Mouse (Mus musculus) embryonic stem cell, embryonic (primary cell): ENCODE results near the gene Ttc12.

Experiments
- CTCF ChIA-PET, 4 experiments: fragments of 300-600 bp in 2 of 4; fragments of 350-600 bp in 2 of 4; sonication (Branson Sonifier 250); formaldehyde crosslinking; loops; one replicate each; lab custom pipeline; 2022; ENCODE audit warnings: inconsistent platforms in 2 of 4; lab: Charles Lee
- POLR2A ChIA-PET, 4 experiments: fragments of 300-600 bp in 2 of 4; fragments of 350-600 bp in 2 of 4; sonication (Branson Sonifier 250); formaldehyde crosslinking; loops; one replicate each; lab custom pipeline; 2022; ENCODE audit warnings: antibody characterized with exemption in 4 of 4, inconsistent platforms in 1 of 4; lab: Charles Lee

Gene Ttc12

GRCm38 (mm10) chr9:49456136-49456535 is 29.9 kb downstream of the Ttc12 start:
- ChIA-PET CTCF (no interaction called here), POLR2A (interaction anchor here in 1 of 4 experiments (0.9 kb wide), 1 partner anchor 27 kb away, joined by 3 read pairs; no protein-coding TSS in a partner anchor)

DNA sequence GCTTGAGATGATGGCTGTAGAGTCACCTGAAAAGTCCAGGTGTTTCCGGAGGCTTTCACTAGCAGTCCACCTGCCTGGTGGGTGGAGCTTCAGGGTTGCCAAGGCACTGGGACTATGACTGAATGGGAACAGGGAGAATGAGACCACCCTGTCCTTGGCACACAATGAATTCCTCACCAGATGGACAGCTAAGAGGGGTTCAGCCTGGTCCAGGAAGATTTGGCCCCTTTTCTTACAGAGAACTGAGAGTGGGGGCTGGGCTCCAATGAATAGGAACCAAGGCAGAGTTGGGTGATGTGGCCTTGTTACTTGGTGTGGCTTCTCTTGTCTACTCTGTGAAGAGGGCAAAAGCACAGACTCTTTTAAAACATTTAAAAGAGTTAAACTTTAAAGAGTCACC is 33.6 kb downstream of the Ttc12 start:
- POLR2A ChIA-PET = interaction anchor here in 1 of 4 experiments (2.1 kb wide), 1 partner anchor 10 kb away, joined by 11 read pairs; no protein-coding TSS in a partner anchor
- CTCF ChIA-PET = interaction anchor here in 2 of 4 experiments (1.0 to 2.7 kb wide), 2 partner anchors 13 to 33 kb away, joined by 3 to 8 read pairs; partner anchors contain the start of gene Ttc12 (in 1 of the 2)

DNA sequence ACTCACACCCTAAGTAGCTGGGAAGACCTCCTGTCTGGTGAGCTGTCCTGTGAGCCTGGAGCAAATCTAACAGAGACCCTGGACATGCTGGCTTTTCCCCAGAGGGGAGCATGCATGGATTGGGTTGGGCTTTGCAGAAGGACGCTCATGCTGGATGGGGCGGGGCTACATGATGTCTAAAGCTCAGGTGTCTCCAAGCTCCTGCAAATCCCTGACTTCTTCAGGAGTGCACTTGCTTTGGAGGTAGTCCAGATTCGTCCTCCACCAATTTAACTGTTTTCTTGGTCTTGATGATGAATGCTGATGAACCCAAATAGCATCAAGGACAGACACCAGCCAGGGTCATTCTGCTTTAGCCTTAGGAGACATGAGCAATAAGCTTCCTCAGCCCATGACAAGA is 35.5 kb downstream of the Ttc12 start:
- ChIA-PET CTCF (interaction anchor here in 1 of 4 experiments (0.5 to 0.6 kb wide), 2 partner anchors 370 to 999 kb away, joined by 3 to 4 read pairs; no protein-coding TSS in a partner anchor), POLR2A (interaction anchor here in 1 of 4 experiments (2.1 kb wide), 1 partner anchor 8 kb away, joined by 11 read pairs; no protein-coding TSS in a partner anchor)

DNA sequence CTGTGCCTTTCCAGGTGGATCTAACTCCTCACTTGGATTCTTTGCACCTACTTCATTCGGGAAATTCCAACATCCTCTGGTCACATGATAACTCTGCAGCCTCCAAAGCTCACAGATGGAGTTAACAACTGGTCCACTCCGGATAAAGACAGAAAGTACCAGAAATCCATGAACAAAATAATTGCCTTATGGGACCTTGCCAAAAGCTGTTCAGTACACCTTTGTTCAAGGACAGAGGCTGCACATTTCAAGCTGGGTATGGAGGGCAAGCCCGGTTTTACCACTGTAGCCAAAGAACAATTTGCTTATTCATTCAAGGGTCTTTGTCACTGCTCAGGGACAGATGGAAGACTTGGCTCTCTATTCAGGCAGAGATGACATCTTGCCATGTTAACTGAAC is 43.4 kb downstream of the Ttc12 start:
- ChIA-PET POLR2A (interaction anchor here in 1 of 4 experiments (2.4 kb wide), 1 partner anchor 9 kb away, joined by 11 read pairs; no protein-coding TSS in a partner anchor), CTCF (interaction anchor here in 1 of 4 experiments (0.6 to 0.8 kb wide), 2 partner anchors 13 to 481 kb away, joined by 3 read pairs; no protein-coding TSS in a partner anchor)

DNA sequence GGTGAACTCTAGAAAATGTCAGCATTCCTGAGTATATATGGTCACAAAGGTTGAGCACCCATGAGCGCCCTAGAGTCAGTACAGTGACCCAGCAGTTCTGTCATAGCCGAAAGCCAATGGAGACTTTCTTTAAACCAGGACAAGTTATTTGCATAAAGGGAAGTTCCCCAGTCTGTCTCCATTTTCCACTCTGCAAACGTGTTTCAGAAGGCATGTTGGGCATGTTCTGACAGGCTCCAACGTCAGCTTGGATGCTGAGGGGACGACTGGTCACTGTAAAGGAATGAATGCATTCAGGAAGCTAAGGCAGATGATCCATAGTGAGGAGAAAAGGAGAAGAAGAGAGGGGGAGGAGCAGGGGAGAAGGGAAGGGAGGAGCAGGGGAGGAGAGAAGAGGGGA is 58.5 kb downstream of the Ttc12 start:
- ChIA-PET POLR2A (interaction anchor here in 1 of 4 experiments (0.9 kb wide), 1 partner anchor 61 kb away, joined by 4 read pairs; no protein-coding TSS in a partner anchor), CTCF (no interaction called here)

DNA sequence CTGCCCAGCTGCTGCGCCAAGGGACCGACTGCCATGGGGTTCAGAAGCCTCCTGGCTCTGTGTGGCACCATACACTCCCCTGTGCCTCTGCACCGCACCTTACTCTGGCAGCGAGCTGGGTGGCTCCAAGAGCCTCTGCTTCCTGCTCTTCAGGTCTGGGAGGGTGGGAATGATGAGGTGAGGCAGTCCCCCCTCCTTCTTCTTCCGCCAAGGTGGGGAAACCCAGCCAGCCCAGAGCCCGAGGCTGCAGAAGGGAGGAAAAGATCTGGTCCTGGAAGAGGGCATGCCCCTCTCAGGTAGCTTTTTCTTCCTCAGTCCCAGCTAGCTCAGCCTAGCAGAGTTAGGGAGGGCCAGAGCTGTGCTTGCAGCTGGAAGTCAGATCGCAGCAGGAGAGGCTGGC is 59.1 kb downstream of the Ttc12 start, which contains the start of gene Ankk1:
TSS of gene Ankk1 (minus strand) at position 101 of the 400 bp plus-strand sequence.
- ChIA-PET POLR2A (interaction anchor here in 3 of 4 experiments (0.9 to 1.5 kb wide), 3 partner anchors 9 to 61 kb away, joined by 3 to 4 read pairs (median 3); no protein-coding TSS in a partner anchor), CTCF (interaction anchor here in 1 of 4 experiments (0.6 kb wide), 1 partner anchor 1325 kb away, joined by 3 read pairs; no protein-coding TSS in a partner anchor)

- ChIA-PET POLR2A (interaction anchor here in 2 of 4 experiments (0.6 to 1.5 kb wide), 2 partner anchors 59 to 202 kb away, joined by 3 read pairs; no protein-coding TSS in a partner anchor), CTCF (no interaction called here)
Measured at GRCm38 (mm10) chr9:49425585-49425984, 60.4 kb downstream of the Ttc12 start.

- ChIA-PET POLR2A (no interaction called here), CTCF (no interaction called here)
Measured at GRCm38 (mm10) chr9:49423866-49424265, 62.2 kb downstream of the Ttc12 start.

- CTCF ChIA-PET = no interaction called here
- POLR2A ChIA-PET = interaction anchor here in 1 of 4 experiments (0.9 kb wide), 1 partner anchor 65 kb away, joined by 3 read pairs; no protein-coding TSS in a partner anchor
Measured at GRCm38 (mm10) chr9:49410621-49411020, 75.4 kb downstream of the Ttc12 start.

GRCm38 (mm10) chr9:49407028-49407427 is 79.0 kb downstream of the Ttc12 start:
- POLR2A ChIA-PET = no interaction called here
- CTCF ChIA-PET = no interaction called here

DNA sequence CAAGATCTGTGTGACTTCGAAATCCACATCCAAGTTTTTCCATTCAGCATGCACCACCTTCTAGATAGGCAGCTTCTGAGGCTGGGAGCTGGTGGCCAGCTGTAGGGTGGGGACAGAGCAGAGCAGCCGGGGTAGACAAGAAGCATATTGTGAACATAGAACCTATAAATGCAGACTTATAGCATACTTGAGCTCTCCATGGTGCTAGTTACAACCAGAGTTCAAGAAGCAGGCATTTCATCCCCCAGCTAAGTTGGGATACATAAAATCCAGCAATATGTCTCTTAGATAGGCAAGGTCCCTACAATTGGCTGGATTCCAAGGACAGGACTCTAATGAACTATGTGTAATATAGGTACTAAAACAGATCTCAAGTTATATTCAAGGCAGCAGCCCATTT is 82.3 kb downstream of the Ttc12 start:
- POLR2A ChIA-PET = interaction anchor here in 2 of 4 experiments (0.7 to 1.2 kb wide), 3 partner anchors 11 to 1306 kb away, joined by 3 read pairs; no protein-coding TSS in a partner anchor
- CTCF ChIA-PET = no interaction called here

- CTCF ChIA-PET = no interaction called here
Measured at GRCm38 (mm10) chr9:49396006-49396405, 90.0 kb downstream of the Ttc12 start.

GRCm38 (mm10) chr9:49392242-49392641 is 93.8 kb downstream of the Ttc12 start:
- ChIA-PET CTCF (no interaction called here), POLR2A (interaction anchor here in 1 of 4 experiments (1.0 kb wide), 1 partner anchor 11 kb away, joined by 3 read pairs; no protein-coding TSS in a partner anchor)

More at GRCm38 (mm10) chr9:49396006-49396405, 90.0 kb downstream of the Ttc12 start:
- POLR2A ChIA-PET = no interaction called here
